Mouse (Mus musculus): Measurements from ENCODE around the gene Hif3a. TPM values are rescaled to one million over a fixed set of nuclear protein-coding genes. Genes with fewer than 3 reads are reported as not detected.
A peak's percentile ranks its signal among the peaks of the same experiment; 100 is the strongest.

Hif3a gene
- polyA plus RNA-seq, 1 experiment: not detected

- Histone ChIP-seq H3K27me3 (ENCODE audit: control insufficient read depth, insufficient read depth, insufficient read length) (no peaks in the 10 kb centered on the region), H3K79me2 (ENCODE audit: control insufficient read depth, insufficient read depth) (peaks cover 47% of the 10 kb centered on the region), H3K79me3 (ENCODE audit: low read depth) (peaks cover 28% of the 10 kb centered on the region), H3K36me3 (ENCODE audit: control insufficient read depth, insufficient read depth) (no peaks in the 10 kb centered on the region), H3K4me3 (ENCODE audit: insufficient read depth, poor library complexity, severe bottlenecking) (peak within 1 kb of the TSS; percentile 57), H3ac (ENCODE audit: control insufficient read depth, insufficient read length, low read depth) (peak within 1 kb of the TSS; percentile 82)
- TF ChIP-seq MYOD1 (IDR thresholded peaks at IDR 0.05; ENCODE audit: control insufficient read depth, insufficient read length, low read depth) (no peak), USF1 (IDR thresholded peaks at IDR 0.05; ENCODE audit: low read depth) (no peak), MYOG (IDR thresholded peaks at IDR 0.05; ENCODE audit: control insufficient read depth, extremely low read depth, insufficient read length) (no peak), CEBPB (IDR thresholded peaks at IDR 0.05; ENCODE audit: low read depth) (no peak), FOSL1 (IDR thresholded peaks at IDR 0.05; ENCODE audit: insufficient read depth, low read length, poor library complexity, severe bottlenecking) (no peak), MAX (IDR thresholded peaks at IDR 0.05) (no peak), CTCF (IDR thresholded peaks at IDR 0.05; ENCODE audit: control insufficient read depth, insufficient read depth, insufficient read length) (no peak)
These were observed 34.5 kb downstream of the Hif3a start, which contains the start of gene Ppp5c for GRCm38 (mm10) chr7:17027588-17028343. TSS of gene Ppp5c (minus strand) at chr7:17027924.

- TF ChIP-seq USF1 (IDR thresholded peaks at IDR 0.05; ENCODE audit: low read depth) (no peak), CTCF (IDR thresholded peaks at IDR 0.05; ENCODE audit: control insufficient read depth, insufficient read depth, insufficient read length) (peak; percentile 68)
- H3ac ChIP-seq (ENCODE audit: control insufficient read depth, insufficient read length, low read depth): peak overlapping the region; percentile 82
- peaks cover 29% of the 10 kb centered on the region for H3K79me3 ChIP-seq (ENCODE audit: low read depth)
- peaks cover 5% of the 10 kb centered on the region for H3K36me3 ChIP-seq (ENCODE audit: control insufficient read depth, insufficient read depth)
- peak overlapping the region; percentile 57 for H3K4me3 ChIP-seq (ENCODE audit: insufficient read depth, poor library complexity, severe bottlenecking)
- peaks cover 52% of the 10 kb centered on the region for H3K79me2 ChIP-seq (ENCODE audit: control insufficient read depth, insufficient read depth)
- no peaks in the 10 kb centered on the region for H3K27me3 ChIP-seq (ENCODE audit: control insufficient read depth, insufficient read depth, insufficient read length)
These were observed 35.3 kb downstream of the Hif3a start for GRCm38 (mm10) chr7:17026710-17027587.

GRCm38 (mm10) chr7:17025896-17026622 is 36.2 kb downstream of the Hif3a start:
- Histone ChIP-seq H3K36me3 (ENCODE audit: control insufficient read depth, insufficient read depth) (peaks cover 12% of the 10 kb centered on the region), H3K4me3 (ENCODE audit: insufficient read depth, poor library complexity, severe bottlenecking) (peak overlapping the region; percentile 57), H3K27me3 (ENCODE audit: control insufficient read depth, insufficient read depth, insufficient read length) (no peaks in the 10 kb centered on the region), H3ac (ENCODE audit: control insufficient read depth, insufficient read length, low read depth) (no peak overlapping the region), H3K79me3 (ENCODE audit: low read depth) (peaks cover 33% of the 10 kb centered on the region), H3K79me2 (ENCODE audit: control insufficient read depth, insufficient read depth) (peaks cover 52% of the 10 kb centered on the region)
- no peak for TF ChIP-seq MAX (IDR thresholded peaks at IDR 0.05)
- TF ChIP-seq CEBPB (IDR thresholded peaks at IDR 0.05; ENCODE audit: low read depth): no peak
- TF ChIP-seq MYOG (IDR thresholded peaks at IDR 0.05; ENCODE audit: control insufficient read depth, extremely low read depth, insufficient read length): no peak
- no peak for TF ChIP-seq FOSL1 (IDR thresholded peaks at IDR 0.05; ENCODE audit: insufficient read depth, low read length, poor library complexity, severe bottlenecking)
- TF ChIP-seq CTCF (IDR thresholded peaks at IDR 0.05; ENCODE audit: control insufficient read depth, insufficient read depth, insufficient read length): no peak
- TF ChIP-seq MYOD1 (IDR thresholded peaks at IDR 0.05; ENCODE audit: control insufficient read depth, insufficient read length, low read depth): no peak
- no peak for TF ChIP-seq USF1 (IDR thresholded peaks at IDR 0.05; ENCODE audit: low read depth)

GRCm38 (mm10) chr7:17025505-17025894 is 36.7 kb downstream of the Hif3a start:
- Histone ChIP-seq H3K27me3 (ENCODE audit: control insufficient read depth, insufficient read depth, insufficient read length) (no peaks in the 10 kb centered on the region), H3K36me3 (ENCODE audit: control insufficient read depth, insufficient read depth) (peaks cover 17% of the 10 kb centered on the region), H3K79me2 (ENCODE audit: control insufficient read depth, insufficient read depth) (peaks cover 58% of the 10 kb centered on the region), H3K4me3 (ENCODE audit: insufficient read depth, poor library complexity, severe bottlenecking) (no peak overlapping the region), H3K79me3 (ENCODE audit: low read depth) (peaks cover 36% of the 10 kb centered on the region), H3ac (ENCODE audit: control insufficient read depth, insufficient read length, low read depth) (no peak overlapping the region)
- TF ChIP-seq CEBPB (IDR thresholded peaks at IDR 0.05; ENCODE audit: low read depth) (no peak), MYOD1 (IDR thresholded peaks at IDR 0.05; ENCODE audit: control insufficient read depth, insufficient read length, low read depth) (no peak), MYOG (IDR thresholded peaks at IDR 0.05; ENCODE audit: control insufficient read depth, extremely low read depth, insufficient read length) (no peak), MAX (IDR thresholded peaks at IDR 0.05) (no peak), USF1 (IDR thresholded peaks at IDR 0.05; ENCODE audit: low read depth) (no peak), CTCF (IDR thresholded peaks at IDR 0.05; ENCODE audit: control insufficient read depth, insufficient read depth, insufficient read length) (no peak), FOSL1 (IDR thresholded peaks at IDR 0.05; ENCODE audit: insufficient read depth, low read length, poor library complexity, severe bottlenecking) (no peak)

GRCm38 (mm10) chr7:17024814-17025504 is 37.3 kb downstream of the Hif3a start:
- H3K36me3 ChIP-seq (ENCODE audit: control insufficient read depth, insufficient read depth): peaks cover 21% of the 10 kb centered on the region
- TF ChIP-seq MYOG (IDR thresholded peaks at IDR 0.05; ENCODE audit: control insufficient read depth, extremely low read depth, insufficient read length) (no peak), MYOD1 (IDR thresholded peaks at IDR 0.05; ENCODE audit: control insufficient read depth, insufficient read length, low read depth) (no peak), FOSL1 (IDR thresholded peaks at IDR 0.05; ENCODE audit: insufficient read depth, low read length, poor library complexity, severe bottlenecking) (no peak), USF1 (IDR thresholded peaks at IDR 0.05; ENCODE audit: low read depth) (no peak), CEBPB (IDR thresholded peaks at IDR 0.05; ENCODE audit: low read depth) (no peak), CTCF (IDR thresholded peaks at IDR 0.05; ENCODE audit: control insufficient read depth, insufficient read depth, insufficient read length) (no peak), MAX (IDR thresholded peaks at IDR 0.05) (no peak)

More at GRCm38 (mm10) chr7:17024814-17025504, 37.3 kb downstream of the Hif3a start:
- Histone ChIP-seq H3K4me3 (ENCODE audit: insufficient read depth, poor library complexity, severe bottlenecking) (no peak overlapping the region), H3K27me3 (ENCODE audit: control insufficient read depth, insufficient read depth, insufficient read length) (no peaks in the 10 kb centered on the region), H3ac (ENCODE audit: control insufficient read depth, insufficient read length, low read depth) (no peak overlapping the region), H3K79me3 (ENCODE audit: low read depth) (peaks cover 36% of the 10 kb centered on the region), H3K79me2 (ENCODE audit: control insufficient read depth, insufficient read depth) (peaks cover 63% of the 10 kb centered on the region)
